Mouse (Mus musculus): ENCODE results near the gene Lypd6b. TPM values are rescaled to one million over a fixed set of nuclear protein-coding genes. Genes with fewer than 3 reads are reported as not detected.

Gene Lypd6b
- total RNA-seq, 1 experiment from 2014 or later = 1.2 TPM

DNA sequence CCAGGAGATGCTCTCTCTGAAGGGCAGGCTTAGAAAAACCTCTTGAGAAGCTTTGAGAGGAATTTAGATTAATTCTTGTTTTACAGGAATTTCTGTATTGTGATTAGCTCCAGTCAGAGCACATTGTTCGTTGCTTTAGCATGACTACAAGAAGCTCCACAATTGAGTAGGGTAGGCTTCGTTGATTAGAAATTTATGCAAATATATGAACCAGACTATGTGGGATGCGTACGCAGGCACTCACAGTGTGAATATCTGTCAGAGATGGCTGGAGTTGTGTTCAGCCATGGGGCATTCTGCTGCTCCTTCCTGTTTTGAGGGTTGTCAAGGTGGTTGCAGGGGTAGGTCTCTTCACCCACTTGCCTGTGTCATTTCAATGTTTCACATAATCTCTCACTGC lies 100.9 kb downstream of the Lypd6b start:
- no peak for ATAC-seq (replicated peaks in 1 of 2; ENCODE audit: insufficient read depth in 1 of 2, low FRiP score in 2 of 2, low TSS enrichment in 1 of 2, low read depth in 1 of 2, poor library complexity in 2 of 2, severe bottlenecking in 2 of 2)

- ATAC-seq (replicated peaks in 1 of 2; ENCODE audit: insufficient read depth in 1 of 2, low FRiP score in 2 of 2, low TSS enrichment in 1 of 2, low read depth in 1 of 2, poor library complexity in 2 of 2, severe bottlenecking in 2 of 2) = no peak
These were observed 103.2 kb downstream of the Lypd6b start for GRCm38 (mm10) chr2:49890727-49891126.

GRCm38 (mm10) chr2:49909838-49910407 lies 122.4 kb downstream of the Lypd6b start:
- no peak for ATAC-seq (replicated peaks in 1 of 2; ENCODE audit: insufficient read depth in 1 of 2, low FRiP score in 2 of 2, low TSS enrichment in 1 of 2, low read depth in 1 of 2, poor library complexity in 2 of 2, severe bottlenecking in 2 of 2)

DNA sequence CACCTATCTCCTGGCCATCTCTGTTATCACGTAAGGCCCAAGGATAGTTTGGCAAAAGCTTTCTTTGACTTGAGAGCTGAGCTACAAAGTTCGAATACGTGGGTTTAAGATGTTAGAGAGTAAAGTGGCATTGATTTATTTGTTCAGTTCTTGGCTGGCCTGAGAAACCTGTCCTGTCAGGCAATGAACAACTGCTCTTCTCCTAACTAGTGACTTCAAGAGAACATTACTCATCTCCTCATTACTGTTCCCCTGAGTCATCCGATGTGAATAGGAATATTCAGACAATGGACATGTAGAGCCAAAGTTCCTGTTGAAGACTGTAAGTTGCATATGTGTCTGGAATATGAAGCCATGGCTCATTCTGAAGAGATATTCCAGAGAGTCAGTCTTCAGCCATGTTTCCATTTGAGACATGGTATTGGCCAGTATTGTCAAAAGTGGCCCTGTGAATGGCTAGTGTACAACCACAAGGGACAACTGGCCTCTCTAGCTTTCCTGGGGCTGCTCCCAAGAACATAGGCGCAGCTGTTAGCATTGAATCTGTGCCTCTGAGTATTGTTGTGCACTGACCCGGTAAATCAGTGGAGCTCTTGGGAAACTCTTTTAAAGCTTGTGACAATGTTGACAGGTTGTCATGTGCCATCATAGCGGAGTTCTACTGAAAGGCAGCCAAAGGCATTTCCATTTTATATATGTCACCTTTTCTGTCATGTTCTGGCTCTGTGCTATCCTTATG lies 124.0 kb downstream of the Lypd6b start:
- ATAC-seq (replicated peaks in 1 of 2; ENCODE audit: insufficient read depth in 1 of 2, low FRiP score in 2 of 2, low TSS enrichment in 1 of 2, low read depth in 1 of 2, poor library complexity in 2 of 2, severe bottlenecking in 2 of 2) = no peak

- no peak for ATAC-seq (replicated peaks in 1 of 2; ENCODE audit: insufficient read depth in 1 of 2, low FRiP score in 2 of 2, low TSS enrichment in 1 of 2, low read depth in 1 of 2, poor library complexity in 2 of 2, severe bottlenecking in 2 of 2)
These were observed 124.9 kb downstream of the Lypd6b start for GRCm38 (mm10) chr2:49912261-49912895.

DNA sequence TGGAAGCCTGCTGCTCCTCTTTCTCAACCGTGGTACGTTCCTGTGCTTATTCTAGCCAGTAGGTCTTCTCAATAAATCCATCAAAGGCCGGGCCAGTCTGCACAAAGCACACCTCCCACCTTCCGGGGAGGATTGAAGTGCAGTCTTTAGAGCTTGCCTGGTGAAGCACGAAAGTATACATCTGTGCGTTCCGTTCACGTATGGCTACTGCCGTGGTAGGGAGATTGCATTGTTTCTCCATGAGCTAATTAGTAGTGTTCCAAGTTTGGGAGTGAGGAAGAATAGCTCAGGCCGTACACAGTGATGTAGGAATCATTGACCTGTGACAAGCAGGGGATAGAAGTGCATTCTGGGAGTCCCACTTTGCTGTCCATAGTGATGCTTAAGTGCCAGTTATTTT lies 130.0 kb downstream of the Lypd6b start:
- ATAC-seq (replicated peaks in 1 of 2; ENCODE audit: insufficient read depth in 1 of 2, low FRiP score in 2 of 2, low TSS enrichment in 1 of 2, low read depth in 1 of 2, poor library complexity in 2 of 2, severe bottlenecking in 2 of 2) = no peak

DNA sequence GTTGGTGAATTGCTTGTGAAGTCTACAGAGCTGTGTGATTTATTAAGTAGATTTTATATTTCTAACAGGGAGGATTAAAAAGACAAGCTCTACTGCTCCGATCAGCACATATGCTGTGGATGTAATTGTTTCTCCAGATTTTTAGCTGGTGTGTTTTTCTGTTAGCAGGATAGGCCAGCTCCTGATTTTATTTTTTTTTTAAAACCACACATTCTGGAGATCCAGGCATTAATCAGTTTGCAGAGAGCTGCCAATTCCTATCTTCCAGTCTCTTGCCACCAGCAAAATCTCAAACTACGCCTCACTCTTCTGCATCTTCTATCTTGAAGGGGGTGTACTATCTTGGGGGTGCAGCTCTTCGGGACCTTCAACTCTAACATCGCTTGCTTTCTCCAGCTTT lies 130.6 kb downstream of the Lypd6b start:
- ATAC-seq (replicated peaks in 1 of 2; ENCODE audit: insufficient read depth in 1 of 2, low FRiP score in 2 of 2, low TSS enrichment in 1 of 2, low read depth in 1 of 2, poor library complexity in 2 of 2, severe bottlenecking in 2 of 2) = no peak

DNA sequence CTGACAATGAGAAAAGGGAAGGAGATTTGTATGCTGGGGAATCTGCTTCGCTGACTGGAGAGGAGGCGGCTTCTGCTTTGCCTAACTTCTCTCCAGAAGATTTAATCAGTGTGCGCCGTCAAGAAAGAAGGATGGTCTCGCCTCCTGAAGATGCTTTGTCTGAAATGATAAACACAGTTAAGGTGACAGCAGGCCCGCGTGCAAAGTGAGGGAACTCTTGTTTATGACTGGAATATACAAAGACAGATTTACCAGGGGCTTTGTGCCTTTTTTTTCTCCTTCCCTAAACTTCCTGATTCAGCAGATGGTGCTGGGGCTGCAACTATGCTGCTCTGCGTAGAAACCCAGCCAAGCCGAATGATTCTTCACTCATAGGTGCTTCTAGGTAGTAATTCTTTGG lies 131.2 kb downstream of the Lypd6b start:
- no peak for ATAC-seq (replicated peaks in 1 of 2; ENCODE audit: insufficient read depth in 1 of 2, low FRiP score in 2 of 2, low TSS enrichment in 1 of 2, low read depth in 1 of 2, poor library complexity in 2 of 2, severe bottlenecking in 2 of 2)

DNA sequence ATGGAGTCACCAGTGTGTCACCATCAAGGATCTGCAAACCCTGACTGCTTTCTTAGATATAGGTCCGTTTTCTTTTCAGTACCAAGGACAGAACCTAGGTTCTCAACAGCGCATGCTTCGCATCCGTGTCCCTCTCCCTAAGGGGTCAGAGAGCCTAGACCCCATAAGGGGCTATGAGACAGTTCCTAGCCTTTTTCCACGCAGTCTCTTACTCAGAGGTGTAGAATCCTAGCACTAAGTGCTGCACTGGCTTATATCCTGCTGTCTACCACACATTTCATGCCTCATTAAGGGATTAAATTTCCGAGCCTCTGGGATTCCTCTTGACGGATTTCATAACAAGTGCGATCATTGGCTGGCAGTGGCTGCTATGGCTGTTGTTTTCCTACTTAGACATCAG lies 134.5 kb downstream of the Lypd6b start:
- ATAC-seq (replicated peaks in 1 of 2; ENCODE audit: insufficient read depth in 1 of 2, low FRiP score in 2 of 2, low TSS enrichment in 1 of 2, low read depth in 1 of 2, poor library complexity in 2 of 2, severe bottlenecking in 2 of 2) = no peak

GRCm38 (mm10) chr2:49922810-49923209 lies 135.3 kb downstream of the Lypd6b start:
- ATAC-seq (replicated peaks in 1 of 2; ENCODE audit: insufficient read depth in 1 of 2, low FRiP score in 2 of 2, low TSS enrichment in 1 of 2, low read depth in 1 of 2, poor library complexity in 2 of 2, severe bottlenecking in 2 of 2) = no peak

DNA sequence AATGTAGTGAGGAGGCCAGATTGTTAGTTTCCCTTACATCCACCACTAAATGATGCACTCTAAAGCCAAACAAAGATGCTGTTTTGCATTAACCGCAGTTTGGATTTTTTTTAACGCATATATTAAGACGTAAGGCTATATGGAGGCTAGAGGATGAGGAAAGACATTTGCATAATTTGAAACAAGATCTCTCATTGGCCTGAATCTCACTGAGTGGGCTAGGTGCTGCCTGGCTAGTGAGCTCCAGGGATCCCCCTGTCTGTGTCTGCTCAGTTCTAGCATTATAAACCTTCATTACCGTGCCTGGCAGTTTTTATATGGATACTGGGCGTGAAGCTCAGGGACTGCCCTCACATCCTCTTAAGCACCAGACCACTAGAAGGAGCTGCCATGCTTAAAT lies 138.7 kb downstream of the Lypd6b start:
- ATAC-seq (replicated peaks in 1 of 2; ENCODE audit: insufficient read depth in 1 of 2, low FRiP score in 2 of 2, low TSS enrichment in 1 of 2, low read depth in 1 of 2, poor library complexity in 2 of 2, severe bottlenecking in 2 of 2) = no peak

DNA sequence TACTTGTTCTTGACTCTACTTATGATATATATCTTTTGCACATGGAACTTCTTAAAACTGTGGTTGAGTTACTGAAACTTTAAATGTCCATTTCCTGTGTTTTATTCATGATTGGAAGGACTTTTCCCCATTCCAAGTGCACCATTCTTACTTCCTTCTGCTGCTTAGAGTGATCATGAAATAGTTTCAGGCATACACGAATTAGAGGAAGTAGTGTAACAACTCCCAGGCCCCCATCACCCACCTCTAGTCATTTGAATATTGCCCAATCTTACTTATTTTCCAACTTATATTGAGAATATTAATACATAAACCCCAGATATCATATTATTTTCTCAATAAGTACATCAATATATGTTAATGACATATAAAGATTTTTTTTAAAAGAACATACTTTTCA lies 139.9 kb downstream of the Lypd6b start:
- no peak for ATAC-seq (replicated peaks in 1 of 2; ENCODE audit: insufficient read depth in 1 of 2, low FRiP score in 2 of 2, low TSS enrichment in 1 of 2, low read depth in 1 of 2, poor library complexity in 2 of 2, severe bottlenecking in 2 of 2)

GRCm38 (mm10) chr2:49929931-49930330 lies 142.4 kb downstream of the Lypd6b start:
- ATAC-seq (replicated peaks in 1 of 2; ENCODE audit: insufficient read depth in 1 of 2, low FRiP score in 2 of 2, low TSS enrichment in 1 of 2, low read depth in 1 of 2, poor library complexity in 2 of 2, severe bottlenecking in 2 of 2) = no peak

DNA sequence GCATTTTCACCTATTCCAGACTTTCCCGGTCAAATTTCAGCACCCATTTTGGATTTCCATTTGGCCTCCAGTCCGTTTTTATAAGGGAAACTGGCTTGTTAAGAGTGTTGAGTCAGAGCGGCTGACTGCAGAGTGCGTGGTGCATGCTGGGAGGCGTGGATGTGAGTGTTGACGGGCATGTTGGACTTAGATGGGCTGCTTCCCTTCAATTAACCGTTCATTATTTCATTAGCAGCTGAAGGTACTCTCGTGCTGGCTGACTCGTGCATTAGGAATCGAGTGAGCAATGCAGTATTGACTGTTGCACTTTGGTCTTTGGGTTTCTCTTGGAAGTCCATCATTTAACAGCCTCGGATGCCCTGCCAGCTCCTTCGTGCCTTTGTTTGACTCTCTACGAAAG lies 150.1 kb downstream of the Lypd6b start:
- ATAC-seq (replicated peaks in 1 of 2; ENCODE audit: insufficient read depth in 1 of 2, low FRiP score in 2 of 2, low TSS enrichment in 1 of 2, low read depth in 1 of 2, poor library complexity in 2 of 2, severe bottlenecking in 2 of 2) = no peak

- no peak for ATAC-seq (replicated peaks in 1 of 2; ENCODE audit: insufficient read depth in 1 of 2, low FRiP score in 2 of 2, low TSS enrichment in 1 of 2, low read depth in 1 of 2, poor library complexity in 2 of 2, severe bottlenecking in 2 of 2)
These were observed 150.8 kb downstream of the Lypd6b start for GRCm38 (mm10) chr2:49938246-49938645.

- no peak for ATAC-seq (replicated peaks in 1 of 2; ENCODE audit: insufficient read depth in 1 of 2, low FRiP score in 2 of 2, low TSS enrichment in 1 of 2, low read depth in 1 of 2, poor library complexity in 2 of 2, severe bottlenecking in 2 of 2)
These were observed 152.9 kb downstream of the Lypd6b start for GRCm38 (mm10) chr2:49940372-49940771.

GRCm38 (mm10) chr2:49942100-49942499 lies 154.6 kb downstream of the Lypd6b start:
- ATAC-seq (replicated peaks in 1 of 2; ENCODE audit: insufficient read depth in 1 of 2, low FRiP score in 2 of 2, low TSS enrichment in 1 of 2, low read depth in 1 of 2, poor library complexity in 2 of 2, severe bottlenecking in 2 of 2) = no peak

DNA sequence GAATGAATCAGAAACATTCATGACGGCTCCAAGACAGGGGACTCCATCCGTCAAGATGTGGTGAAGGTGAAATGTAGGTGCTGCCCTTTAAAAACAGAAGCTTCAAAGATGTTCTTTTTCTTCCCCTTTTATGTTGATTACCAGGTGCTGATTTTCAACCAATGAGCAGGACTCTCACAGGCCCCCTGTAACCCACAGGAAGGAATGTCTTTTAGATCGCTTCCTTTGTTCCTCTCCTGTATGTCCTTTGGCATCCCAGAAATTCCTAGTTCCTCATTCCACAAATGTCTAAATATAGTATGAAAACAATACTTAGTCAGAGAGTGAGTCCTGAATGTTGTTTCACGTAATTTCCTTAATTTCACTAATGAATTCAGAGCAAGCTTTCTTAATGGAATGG lies 164.2 kb downstream of the Lypd6b start:
- ATAC-seq (replicated peaks in 1 of 2; ENCODE audit: insufficient read depth in 1 of 2, low FRiP score in 2 of 2, low TSS enrichment in 1 of 2, low read depth in 1 of 2, poor library complexity in 2 of 2, severe bottlenecking in 2 of 2) = no peak

All from hematopoietic stem cell, adult 5-6 weeks (primary cell).